Mouse (Mus musculus): ENCODE measurements around the gene Tfcp2. TPM values are rescaled to one million over a fixed set of nuclear protein-coding genes. Genes with fewer than 3 reads are reported as not detected.
"Not testable (repeated sequence)": the region's sequence is repeated elsewhere in the genome, so short reads cannot be mapped to it uniquely, and the experiment has no call there.

The Tfcp2 gene
- polyA plus RNA-seq, 1 experiment from 2014 or later, result 35.2 TPM

DNA sequence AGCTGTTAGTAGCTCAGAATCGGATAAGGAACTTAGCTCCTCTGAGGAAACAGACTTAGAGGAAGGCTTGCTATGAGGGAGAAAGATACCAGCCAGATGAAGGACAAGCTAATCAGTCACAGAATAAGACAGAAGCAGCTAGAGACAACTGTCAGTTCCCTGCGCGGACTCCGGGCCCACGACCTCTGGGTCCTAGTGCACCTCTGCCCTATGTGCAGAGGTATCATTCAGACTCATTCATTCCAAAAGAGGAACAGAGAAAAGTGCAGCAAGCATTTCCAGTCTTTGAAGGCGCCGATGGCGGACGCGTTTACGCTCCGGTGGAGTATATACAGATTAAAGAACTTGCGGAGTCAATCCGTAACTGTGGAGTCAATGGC is 8.2 kb downstream of the Tfcp2 start:
- H3K4me2 ChIP-seq; ATAC-seq; H3K9ac ChIP-seq; H3K4me1 ChIP-seq; H3K9me3 ChIP-seq (replicated peaks); H3K27ac ChIP-seq; H3K27me3 ChIP-seq; H3K4me3 ChIP-seq: not testable (repeated sequence)
- H3K36me3 ChIP-seq (ENCODE audit: poor library complexity, severe bottlenecking), result peaks cover 59% of the 10 kb centered on the region
- 98% methylated on average over 14 of the region's 14 CpGs for whole genome bisulfite sequencing

DNA sequence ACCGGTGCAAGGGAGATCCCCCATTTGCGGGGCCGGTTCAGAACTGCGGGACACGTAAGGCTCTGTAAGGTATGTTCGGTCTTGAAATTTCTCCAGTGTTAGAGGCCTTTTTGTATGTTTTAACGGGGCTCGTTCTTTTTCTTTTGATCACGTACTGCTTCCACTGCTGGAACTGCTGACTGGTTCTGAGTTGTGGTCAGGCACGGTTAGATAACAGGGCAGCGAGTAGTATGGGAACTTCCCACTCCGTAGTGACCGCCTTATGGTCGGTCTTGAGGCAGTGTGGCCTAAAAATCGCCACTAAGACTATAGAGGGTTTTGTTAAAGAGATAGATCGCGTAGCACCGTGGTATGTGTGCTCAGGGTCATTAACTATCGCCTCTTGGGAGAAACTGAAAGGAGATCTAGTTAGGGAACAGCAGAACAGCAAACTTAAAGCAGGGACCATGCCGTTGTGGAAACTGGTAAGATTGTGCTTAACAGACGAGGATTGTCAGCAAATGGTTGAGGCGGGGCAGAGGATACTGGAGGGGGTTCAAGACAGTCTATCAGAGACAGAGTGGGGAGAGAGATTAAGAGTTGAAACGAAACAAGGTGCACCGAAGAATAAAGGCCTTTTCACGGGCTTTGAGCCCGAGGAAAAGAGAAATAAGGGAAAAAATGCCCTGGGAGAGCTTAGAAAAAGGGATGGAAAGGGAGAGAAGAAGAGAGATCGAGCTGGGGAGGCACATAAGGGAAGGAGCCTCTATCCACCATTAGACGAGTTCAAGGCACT is 8.7 kb downstream of the Tfcp2 start:
- H3K4me1 ChIP-seq; H3K9me3 ChIP-seq (replicated peaks); H3K27ac ChIP-seq; H3K27me3 ChIP-seq; H3K9ac ChIP-seq; H3K4me2 ChIP-seq; ATAC-seq; H3K4me3 ChIP-seq: not testable (repeated sequence)
- WGBS, result 96% methylated on average over 28 of the region's 28 CpGs
- peaks cover 53% of the 10 kb centered on the region for H3K36me3 ChIP-seq (ENCODE audit: poor library complexity, severe bottlenecking)

DNA sequence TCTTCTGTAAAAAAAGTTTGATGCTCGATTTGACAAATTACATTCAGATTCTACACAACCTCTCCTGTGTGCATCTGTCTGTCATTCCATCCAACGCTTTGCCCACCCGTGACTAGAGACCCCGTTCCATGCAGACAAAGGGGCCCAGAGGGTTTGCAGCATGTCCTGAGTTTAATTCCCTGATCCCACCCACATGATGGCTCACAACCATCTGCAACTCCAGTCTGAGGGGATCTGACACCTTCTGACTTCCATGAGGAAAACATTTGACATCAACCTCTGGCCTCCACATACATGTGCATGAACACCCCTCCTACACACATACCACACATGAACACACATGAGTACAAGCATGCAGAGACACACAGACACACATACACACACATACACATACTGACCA is 10.4 kb downstream of the Tfcp2 start:
- Histone ChIP-seq H3K27me3 (no peaks in the 10 kb centered on the region), H3K4me3 (no peak overlapping the region), H3K36me3 (ENCODE audit: poor library complexity, severe bottlenecking) (peaks cover 43% of the 10 kb centered on the region), H3K4me2 (no peak overlapping the region), H3K9ac (no peak overlapping the region), H3K9me3 (replicated peaks) (no peaks in the 10 kb centered on the region; the same call in 1 of the 2 replicates), H3K4me1 (no peaks in the 10 kb centered on the region), H3K27ac (no peak overlapping the region)
- 86% methylated on average over 4 of the region's 4 CpGs for WGBS
- no peak for ATAC-seq

DNA sequence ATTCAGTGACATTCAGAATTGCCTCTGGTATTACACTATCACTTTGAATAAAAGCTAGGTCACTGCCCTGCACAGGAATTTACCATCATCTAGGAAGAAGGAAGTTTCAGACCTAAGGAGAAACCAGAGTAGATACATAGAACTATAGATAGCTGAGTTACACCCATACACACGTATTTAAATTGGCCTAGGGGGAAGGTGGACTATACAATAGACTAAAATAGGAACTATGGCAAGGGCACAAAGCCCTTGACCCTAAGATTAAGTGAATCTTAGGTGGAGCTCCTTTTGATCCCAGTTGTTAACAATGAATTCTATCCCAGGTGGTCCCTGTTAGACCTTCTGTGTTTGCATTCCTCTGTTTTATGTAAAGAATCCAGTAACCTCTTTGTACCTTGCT is 10.8 kb downstream of the Tfcp2 start:
- H3K27ac ChIP-seq; H3K9ac ChIP-seq; H3K4me1 ChIP-seq; ATAC-seq; H3K4me3 ChIP-seq; H3K9me3 ChIP-seq (replicated peaks); H3K4me2 ChIP-seq; H3K27me3 ChIP-seq: not testable (repeated sequence)
- H3K36me3 ChIP-seq (ENCODE audit: poor library complexity, severe bottlenecking), result peaks cover 40% of the 10 kb centered on the region
- 87% methylated on average over 1 of the region's 1 CpGs for WGBS

DNA sequence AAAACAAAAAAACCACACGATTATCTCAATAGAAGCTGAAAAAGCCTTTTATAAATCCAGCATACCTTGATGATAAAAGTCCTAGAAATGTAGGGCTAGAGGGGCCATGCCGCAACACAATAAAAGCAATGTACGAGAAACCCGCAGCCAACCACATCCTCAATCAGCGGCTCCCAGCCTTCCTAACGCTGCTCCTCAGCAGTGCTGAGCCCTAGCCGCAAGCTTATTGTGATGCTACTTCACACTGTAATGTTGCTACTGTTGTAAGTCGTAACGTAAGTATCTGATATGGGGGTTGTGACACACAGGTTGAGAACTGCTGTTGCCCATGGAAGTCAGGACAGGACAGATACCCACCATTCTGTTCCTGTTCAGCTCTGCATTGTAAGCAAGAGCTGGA is 12.4 kb downstream of the Tfcp2 start:
- no peak overlapping the region for H3K27ac ChIP-seq
- no peak for ATAC-seq
- H3K4me3 ChIP-seq, result no peak overlapping the region
- H3K27me3 ChIP-seq, result no peaks in the 10 kb centered on the region
- no peak overlapping the region for H3K9ac ChIP-seq
- 94% methylated on average over 9 of the region's 9 CpGs for WGBS
- no peaks in the 10 kb centered on the region for H3K4me1 ChIP-seq
- H3K4me2 ChIP-seq, result no peak overlapping the region
- 0 out of 2 replicates have a peak, but pooled peaks cover 3% of the 10 kb centered on the region for H3K9me3 ChIP-seq (replicated peaks)
- H3K36me3 ChIP-seq (ENCODE audit: poor library complexity, severe bottlenecking), result peaks cover 39% of the 10 kb centered on the region

DNA sequence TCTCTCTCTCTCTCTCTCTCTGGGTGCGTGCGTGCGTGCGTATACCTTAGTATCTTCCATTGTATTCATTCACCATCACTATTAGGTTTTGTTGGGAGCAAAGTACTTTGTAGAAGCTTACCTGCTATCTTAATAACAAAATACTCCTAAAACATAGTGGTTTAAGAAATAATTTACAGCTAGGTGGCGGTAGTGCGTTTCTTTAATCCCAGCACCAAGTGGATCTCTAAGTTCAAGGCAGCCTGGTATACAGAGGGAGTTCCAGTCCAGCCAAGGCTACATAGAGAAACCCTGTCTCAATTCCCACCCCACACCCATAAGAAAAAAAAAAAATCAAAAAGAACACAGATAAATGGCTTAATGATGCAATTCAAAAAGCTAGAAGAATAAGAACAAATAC is 13.9 kb downstream of the Tfcp2 start:
- Histone ChIP-seq H3K9me3 (replicated peaks) (0 out of 2 replicates have a peak, but pooled peaks cover 3% of the 10 kb centered on the region), H3K36me3 (ENCODE audit: poor library complexity, severe bottlenecking) (peaks cover 29% of the 10 kb centered on the region), H3K4me1 (no peaks in the 10 kb centered on the region), H3K9ac (no peak overlapping the region), H3K27ac (no peak overlapping the region), H3K27me3 (no peaks in the 10 kb centered on the region), H3K4me3 (no peak overlapping the region), H3K4me2 (no peak overlapping the region)
- no peak for ATAC-seq
- WGBS, result 91% methylated on average over 6 of the region's 6 CpGs

DNA sequence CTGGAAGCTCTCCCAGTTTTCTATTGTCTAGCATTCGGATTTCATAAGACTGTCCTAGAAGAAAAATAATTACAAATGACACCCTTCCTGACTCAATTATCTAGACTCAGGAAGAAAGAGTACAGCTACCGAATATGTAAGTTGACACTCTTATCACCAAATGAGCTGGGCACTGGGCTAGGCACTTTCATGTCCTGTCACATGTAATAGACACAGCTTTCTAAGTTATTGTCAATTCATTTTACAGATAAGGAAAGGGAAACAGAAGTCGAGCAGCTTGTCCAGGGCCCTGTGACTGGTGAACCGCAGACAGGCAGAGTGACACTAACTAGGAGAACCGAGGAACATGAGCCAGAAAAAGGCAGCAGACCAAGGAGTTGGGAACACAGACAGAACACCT is 23.9 kb downstream of the Tfcp2 start:
- Histone ChIP-seq H3K4me1 (no peaks in the 10 kb centered on the region), H3K9ac (no peak overlapping the region; the same call in 1 of the 2 replicates), H3K4me2 (no peak overlapping the region), H3K27ac (no peak overlapping the region), H3K9me3 (replicated peaks) (no peaks in the 10 kb centered on the region), H3K27me3 (no peaks in the 10 kb centered on the region), H3K4me3 (no peak overlapping the region), H3K36me3 (ENCODE audit: poor library complexity, severe bottlenecking) (peaks cover 35% of the 10 kb centered on the region)
- WGBS, result 91% methylated on average over 5 of the region's 5 CpGs
- no peak for ATAC-seq

DNA sequence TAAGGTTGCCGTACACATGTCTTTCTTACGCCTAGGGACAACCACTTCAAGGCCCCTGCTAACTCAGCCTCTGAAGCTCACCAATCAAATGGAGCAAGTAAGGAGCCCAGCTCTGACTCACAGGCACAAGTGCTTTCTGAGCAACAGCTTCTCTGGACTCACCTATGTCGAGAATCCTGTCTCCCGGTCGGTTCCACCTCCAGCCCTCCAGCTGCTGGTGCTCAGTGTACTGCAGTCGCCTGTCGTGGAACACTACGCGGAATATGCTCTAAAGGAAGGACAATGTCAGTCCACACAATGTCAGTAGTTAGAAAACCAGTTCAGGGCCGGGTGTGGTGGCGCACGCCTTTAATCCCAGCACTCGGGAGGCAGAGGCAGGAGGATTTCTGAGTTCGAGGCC is 26.4 kb downstream of the Tfcp2 start:
- WGBS, result 93% methylated on average over 14 of the region's 14 CpGs
- no peak overlapping the region for H3K4me3 ChIP-seq
- H3K9ac ChIP-seq, result no peak overlapping the region
- peaks cover 50% of the 10 kb centered on the region for H3K36me3 ChIP-seq (ENCODE audit: poor library complexity, severe bottlenecking)
- H3K27ac ChIP-seq, result no peak overlapping the region
- H3K27me3 ChIP-seq, result no peaks in the 10 kb centered on the region
- H3K4me1 ChIP-seq, result no peaks in the 10 kb centered on the region
- no peaks in the 10 kb centered on the region for H3K9me3 ChIP-seq (replicated peaks)
- no peak overlapping the region for H3K4me2 ChIP-seq
- no peak for ATAC-seq

DNA sequence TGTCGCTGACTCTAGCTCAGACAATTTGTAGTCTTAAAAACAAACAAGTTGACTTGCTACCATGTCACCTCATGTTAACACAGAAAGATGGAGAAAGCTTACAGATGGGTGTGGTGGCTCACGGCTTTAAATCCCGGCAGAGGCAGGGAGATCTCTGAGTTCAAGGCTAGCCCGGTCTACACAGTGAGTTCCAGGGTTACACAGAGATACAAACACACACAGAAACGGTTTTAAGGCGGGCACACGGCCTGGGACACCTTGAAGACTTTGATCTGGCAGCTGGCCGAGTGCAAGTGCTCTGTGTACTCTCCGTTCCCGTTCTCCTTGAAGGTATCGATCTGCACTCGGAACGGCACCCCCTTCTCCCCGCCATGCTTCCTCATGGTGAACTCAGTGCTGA is 31.5 kb downstream of the Tfcp2 start:
- Histone ChIP-seq H3K9ac (no peak overlapping the region), H3K4me3 (no peak overlapping the region), H3K4me2 (no peak overlapping the region), H3K27me3 (no peaks in the 10 kb centered on the region), H3K36me3 (ENCODE audit: poor library complexity, severe bottlenecking) (peaks cover 71% of the 10 kb centered on the region), H3K9me3 (replicated peaks) (no peaks in the 10 kb centered on the region), H3K4me1 (no peaks in the 10 kb centered on the region), H3K27ac (no peak overlapping the region)
- 97% methylated on average over 14 of the region's 14 CpGs for WGBS
- no peak for ATAC-seq

DNA sequence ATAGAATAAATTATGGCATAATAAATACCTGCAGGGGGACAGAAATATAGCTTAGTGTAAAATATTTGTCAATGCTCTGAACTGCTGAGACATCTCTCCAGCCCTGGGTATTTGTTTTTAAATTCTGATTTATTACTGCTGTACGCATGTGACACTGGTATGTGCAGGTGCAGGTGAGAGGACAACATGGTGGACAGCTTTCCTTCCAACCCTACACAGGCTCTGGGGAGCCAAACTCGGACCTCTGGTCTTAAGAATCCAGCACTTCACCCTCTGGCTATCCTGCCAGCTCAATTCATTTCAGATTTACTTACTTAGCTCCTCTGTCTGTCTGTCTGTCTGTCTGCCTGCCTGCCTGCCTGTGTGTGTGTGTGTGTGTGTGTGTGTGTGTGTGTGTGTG is 36.7 kb downstream of the Tfcp2 start:
- Histone ChIP-seq H3K36me3 (ENCODE audit: poor library complexity, severe bottlenecking) (peaks cover 83% of the 10 kb centered on the region), H3K4me2 (no peak overlapping the region), H3K9me3 (replicated peaks) (no peaks in the 10 kb centered on the region), H3K4me1 (no peaks in the 10 kb centered on the region), H3K27ac (no peak overlapping the region), H3K4me3 (no peak overlapping the region), H3K9ac (no peak overlapping the region), H3K27me3 (no peaks in the 10 kb centered on the region)
- ATAC-seq, result no peak
- WGBS, result 91% methylated on average over 2 of the region's 2 CpGs

DNA sequence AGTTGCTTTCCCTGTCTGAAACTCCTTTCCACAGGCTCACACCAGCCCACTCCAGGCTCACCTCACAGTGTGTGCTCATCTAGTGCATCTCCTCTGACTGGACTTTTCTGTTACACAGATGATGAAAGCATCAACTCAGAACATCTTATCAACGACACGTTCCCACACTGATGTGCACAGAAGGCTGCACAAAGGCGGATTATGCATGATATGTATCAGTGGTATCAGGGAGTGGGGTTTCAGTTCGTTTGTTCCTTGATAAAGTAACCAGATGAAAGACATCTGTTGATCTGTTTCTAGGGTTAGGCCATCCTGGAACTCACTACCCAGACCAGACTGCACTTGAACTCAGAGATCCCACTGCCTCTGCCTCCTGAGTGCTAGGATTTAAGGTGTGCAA is 38.4 kb downstream of the Tfcp2 start:
- 92% methylated on average over 4 of the region's 4 CpGs for WGBS

DNA sequence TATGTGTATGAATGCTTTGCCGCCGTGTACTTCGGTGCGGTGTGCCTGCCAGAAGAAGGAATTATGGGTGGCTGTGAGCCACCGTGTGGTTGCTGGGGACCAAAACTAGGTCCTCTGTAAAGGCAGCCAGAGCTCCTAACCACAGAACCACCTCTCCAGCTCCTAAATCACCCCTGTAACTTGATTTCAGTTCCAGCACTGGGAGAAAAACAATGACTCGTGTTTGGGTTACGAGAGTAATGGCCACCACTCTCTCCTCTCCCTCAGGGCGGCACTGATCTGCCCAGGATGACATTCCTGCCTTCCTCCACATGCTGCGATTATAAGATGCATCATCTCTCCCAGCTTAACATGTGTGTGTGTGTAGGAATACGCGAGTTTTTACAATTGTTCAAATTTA is 41.7 kb downstream of the Tfcp2 start:
- no peaks in the 10 kb centered on the region for H3K27me3 ChIP-seq
- H3K4me3 ChIP-seq, result no peak overlapping the region
- H3K9me3 ChIP-seq (replicated peaks), result no peaks in the 10 kb centered on the region
- H3K4me2 ChIP-seq, result no peak overlapping the region
- no peaks in the 10 kb centered on the region for H3K4me1 ChIP-seq
- no peak for ATAC-seq
- 94% methylated on average over 11 of the region's 11 CpGs for WGBS
- H3K9ac ChIP-seq, result no peak overlapping the region
- H3K36me3 ChIP-seq (ENCODE audit: poor library complexity, severe bottlenecking), result peaks cover 93% of the 10 kb centered on the region
- H3K27ac ChIP-seq, result no peak overlapping the region

More for the DNA sequence above, 38.4 kb downstream of the Tfcp2 start:
- no peaks in the 10 kb centered on the region for H3K27me3 ChIP-seq
- no peak for ATAC-seq
- H3K9me3 ChIP-seq (replicated peaks), result no peaks in the 10 kb centered on the region
- H3K4me2 ChIP-seq, result no peak overlapping the region
- no peak overlapping the region for H3K27ac ChIP-seq
- no peak overlapping the region for H3K9ac ChIP-seq
- no peaks in the 10 kb centered on the region for H3K4me1 ChIP-seq
- no peak overlapping the region for H3K4me3 ChIP-seq
- peaks cover 87% of the 10 kb centered on the region for H3K36me3 ChIP-seq (ENCODE audit: poor library complexity, severe bottlenecking)

All from forebrain, embryonic 13.5 days (tissue).